Mouse (Mus musculus) testis, adult 2 months (tissue): ENCODE measurements around the gene Gm37240.

ENCODE experiments used
- CTCF ChIP-seq: fragments of 200-500 bp; IDR thresholded peaks from 2 replicates; pipeline ENCODE4 v1.5.1; 2012; ENCODE audit warnings: low read depth, mild to moderate bottlenecking, inconsistent platforms, low read length, moderate library complexity; ENCODE audit not compliant: control insufficient read depth, insufficient read depth, insufficient replicate concordance
- POLR2A ChIP-seq: fragments of 200-500 bp; IDR thresholded peaks from 2 replicates; pipeline ENCODE4 v1.6.1; 2012; ENCODE audit warnings: low read depth, mild to moderate bottlenecking, inconsistent platforms, low read length, moderate library complexity; ENCODE audit not compliant: control insufficient read depth

- no peak for TF ChIP-seq CTCF
- no peak for TF ChIP-seq POLR2A
Measured at GRCm38 (mm10) chr3:84930683-84931082, 956.6 kb downstream of the Gm37240 start.
